Mouse (Mus musculus): Measurements from ENCODE around the gene Tdrd9. TPM values are rescaled to one million over a fixed set of nuclear protein-coding genes. Genes with fewer than 3 reads are reported as not detected.

The Tdrd9 gene
- 0.12 and 0.16 TPM in 2 replicates for polyA plus RNA-seq (2015; fragmentation: Nextera tagmentation; extraction: Ambion mirVana)

DNA sequence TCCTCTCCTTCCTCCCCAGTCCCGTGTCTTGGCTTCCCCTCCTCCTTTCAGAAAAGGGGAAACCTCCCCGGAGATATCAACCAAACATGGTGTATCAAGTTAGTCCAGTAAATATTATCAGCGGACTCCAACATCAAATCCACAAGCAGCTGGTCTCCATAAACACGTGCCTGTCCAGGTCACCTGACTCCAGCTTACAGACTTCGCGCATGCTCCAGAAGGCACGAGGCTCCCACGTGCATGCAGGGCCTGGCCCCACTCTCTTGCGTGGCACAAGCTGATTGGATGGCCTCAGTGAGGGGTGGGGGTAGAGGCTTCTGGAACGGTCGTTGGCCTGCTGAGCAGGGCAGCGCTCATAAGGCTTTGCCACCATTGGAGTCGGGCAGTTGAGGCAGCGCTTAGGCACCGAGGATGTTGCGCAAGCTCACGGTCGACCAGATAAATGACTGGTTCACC is at the start of gene Tdrd9:
Tdrd9 (plus strand) TSS at position 329 of the 456 bp plus-strand sequence.
- no peak for DNase-seq (ENCODE audit: low spot score)

DNA sequence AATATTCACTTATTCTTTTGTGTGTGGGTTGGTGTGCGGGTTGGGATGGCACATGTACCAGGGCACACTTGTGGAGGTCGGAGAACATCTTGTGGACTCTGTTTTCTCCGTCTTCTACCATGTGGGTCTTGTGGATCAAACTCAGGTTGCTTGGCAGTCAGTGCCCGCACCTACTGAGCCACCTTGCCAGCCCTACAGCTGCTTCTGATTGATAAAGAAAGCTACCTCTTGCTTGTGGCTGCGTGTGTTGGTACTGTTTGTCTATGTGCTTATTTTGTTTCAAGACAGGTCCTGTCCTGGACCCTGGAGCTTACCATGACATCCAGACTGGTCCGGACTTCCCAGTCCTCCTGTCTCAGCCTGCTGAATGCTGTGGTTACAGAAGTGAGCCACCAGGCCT is 48.2 kb upstream of the Tdrd9 start:
- no peak for DNase-seq (ENCODE audit: low spot score)

GRCm38 (mm10) chr12:111927338-111927737 is 44.0 kb upstream of the Tdrd9 start:
- DNase-seq (ENCODE audit: low spot score): no peak

GRCm38 (mm10) chr12:111928411-111928966 is 42.9 kb upstream of the Tdrd9 start:
- no peak for DNase-seq (ENCODE audit: low spot score)

GRCm38 (mm10) chr12:111931411-111932025 is 39.8 kb upstream of the Tdrd9 start:
- DNase-seq (ENCODE audit: low spot score): no peak

- no peak for DNase-seq (ENCODE audit: low spot score)
These were observed 38.8 kb upstream of the Tdrd9 start for GRCm38 (mm10) chr12:111932513-111932912.

DNA sequence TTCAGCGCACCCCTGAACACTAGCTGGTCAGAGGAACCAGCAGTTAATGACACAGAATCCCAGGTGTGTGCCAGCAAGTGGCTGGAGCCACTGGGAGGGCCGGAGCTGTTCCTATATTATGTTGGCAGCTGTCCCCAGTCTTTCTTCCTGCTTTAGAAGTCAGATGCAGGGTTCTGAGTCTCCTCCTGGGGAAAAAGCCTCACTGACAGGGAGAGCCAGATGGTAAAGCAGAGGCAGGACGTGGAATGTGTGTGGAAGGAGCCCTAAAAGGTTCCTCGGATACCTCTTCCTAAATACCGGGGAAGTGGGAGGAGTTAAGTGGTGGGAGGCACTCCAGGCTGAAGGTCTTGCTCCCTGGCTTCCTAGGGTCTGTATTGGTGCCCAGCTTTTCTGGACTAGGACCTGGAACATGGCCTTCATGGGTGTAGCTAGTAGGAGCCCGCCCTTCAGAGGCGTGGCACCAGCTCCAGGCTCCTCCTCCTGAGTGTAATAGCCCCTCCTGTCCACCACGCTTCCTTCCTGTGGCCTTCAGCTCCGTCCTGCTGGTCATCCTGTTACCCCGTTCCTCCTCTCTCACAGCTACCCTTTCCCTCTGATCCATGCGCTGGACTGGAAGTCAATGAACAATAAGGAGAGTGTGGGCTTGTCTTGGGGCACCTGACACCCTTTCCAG is 38.2 kb upstream of the Tdrd9 start:
- no peak for DNase-seq (ENCODE audit: low spot score)

DNA sequence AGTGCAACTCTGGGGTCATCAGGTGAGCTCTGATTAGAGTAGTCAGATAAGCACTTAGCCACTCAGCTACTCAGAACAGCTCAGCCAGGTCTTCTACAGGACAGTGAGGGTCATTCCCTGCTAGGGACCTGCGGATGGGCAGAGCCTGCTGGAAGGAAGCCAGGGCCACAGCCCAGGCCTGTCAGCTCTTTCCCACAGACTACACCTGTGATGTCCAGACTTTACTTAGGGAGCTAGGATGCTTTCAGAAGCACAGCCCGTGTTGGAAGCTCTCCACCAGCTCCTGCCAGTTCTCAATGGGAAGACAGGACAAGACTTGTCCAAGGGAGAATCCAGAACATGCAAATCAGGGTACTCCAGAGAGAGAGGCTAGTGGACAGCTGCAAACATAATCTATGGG is 37.4 kb upstream of the Tdrd9 start:
- no peak for DNase-seq (ENCODE audit: low spot score)

DNA sequence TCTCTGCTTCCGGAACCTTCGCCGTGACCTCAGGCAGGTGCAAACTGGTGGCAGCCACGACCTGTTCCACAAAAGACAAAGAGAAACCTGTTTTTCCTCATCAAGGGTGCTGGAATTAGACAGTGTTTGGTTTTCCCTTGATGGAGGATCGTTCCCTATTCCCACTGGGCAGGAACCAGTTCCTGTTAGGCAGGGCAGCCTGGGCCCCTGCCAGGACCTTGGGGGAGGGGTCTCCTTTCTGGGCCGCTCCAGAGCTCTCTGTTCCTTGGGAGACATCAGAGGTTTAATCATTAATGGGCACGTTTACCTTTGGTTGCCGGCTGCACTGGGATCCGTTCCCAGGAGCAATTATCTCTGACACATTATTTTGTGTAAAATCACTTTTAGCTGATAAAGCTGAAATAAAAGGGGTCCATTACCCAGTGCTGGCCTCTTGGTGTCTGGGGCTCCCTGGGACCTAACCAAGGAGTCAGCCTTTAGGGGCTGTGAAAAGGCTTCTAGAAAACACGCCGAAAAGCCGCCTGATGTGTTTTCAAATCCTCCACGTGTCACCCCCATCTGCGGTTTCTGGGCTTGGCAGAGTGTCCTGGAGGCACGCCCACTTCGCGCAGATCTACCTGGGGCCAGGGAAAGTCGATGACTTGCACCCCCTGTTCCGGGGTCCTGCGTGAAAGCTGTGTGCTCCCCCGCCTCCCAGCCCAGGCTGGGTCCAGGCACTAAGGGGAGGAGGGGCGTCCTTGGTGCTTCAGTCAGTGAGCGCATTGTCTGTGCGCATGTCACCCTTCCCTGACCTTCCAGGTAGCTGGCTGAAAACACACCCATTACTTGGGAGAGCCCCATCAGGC is 34.4 kb upstream of the Tdrd9 start:
- DNase-seq (ENCODE audit: low spot score): no peak

- DNase-seq (ENCODE audit: low spot score): no peak
These were observed 32.7 kb upstream of the Tdrd9 start for GRCm38 (mm10) chr12:111938623-111939177.

- DNase-seq (ENCODE audit: low spot score): peak; percentile 3
These were observed 27.8 kb upstream of the Tdrd9 start for GRCm38 (mm10) chr12:111943421-111944064.

- DNase-seq (ENCODE audit: low spot score): peak; percentile 45
These were observed 27.0 kb upstream of the Tdrd9 start for GRCm38 (mm10) chr12:111944065-111944987.

DNA sequence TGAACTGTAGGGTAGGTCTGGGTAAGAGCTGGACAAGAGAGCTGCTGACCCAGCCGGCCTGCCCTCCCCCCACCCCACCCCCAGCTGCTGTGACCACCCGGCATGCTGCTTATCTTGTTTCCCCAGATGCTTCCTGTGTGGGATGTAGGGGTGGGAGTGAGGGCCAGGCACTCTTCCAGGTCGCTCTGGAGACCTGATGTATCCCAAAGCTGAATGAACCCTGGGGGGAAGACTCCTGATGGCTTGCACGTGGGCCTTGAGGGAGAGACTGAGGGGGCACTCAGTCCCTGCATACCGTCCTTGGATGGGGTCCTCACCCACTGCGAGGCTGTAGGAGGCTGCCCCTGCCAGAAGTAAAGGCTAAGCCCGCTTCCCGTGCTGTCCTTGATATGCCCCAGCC is 26.2 kb upstream of the Tdrd9 start:
- no peak for DNase-seq (ENCODE audit: low spot score)

GRCm38 (mm10) chr12:111945765-111946655 is 25.3 kb upstream of the Tdrd9 start:
- peak; percentile 3 for DNase-seq (ENCODE audit: low spot score)

GRCm38 (mm10) chr12:111946716-111947115 is 24.6 kb upstream of the Tdrd9 start:
- DNase-seq (ENCODE audit: low spot score): peak; percentile 53

- DNase-seq (ENCODE audit: low spot score): no peak
These were observed 20.9 kb upstream of the Tdrd9 start for GRCm38 (mm10) chr12:111950486-111950885.

DNA sequence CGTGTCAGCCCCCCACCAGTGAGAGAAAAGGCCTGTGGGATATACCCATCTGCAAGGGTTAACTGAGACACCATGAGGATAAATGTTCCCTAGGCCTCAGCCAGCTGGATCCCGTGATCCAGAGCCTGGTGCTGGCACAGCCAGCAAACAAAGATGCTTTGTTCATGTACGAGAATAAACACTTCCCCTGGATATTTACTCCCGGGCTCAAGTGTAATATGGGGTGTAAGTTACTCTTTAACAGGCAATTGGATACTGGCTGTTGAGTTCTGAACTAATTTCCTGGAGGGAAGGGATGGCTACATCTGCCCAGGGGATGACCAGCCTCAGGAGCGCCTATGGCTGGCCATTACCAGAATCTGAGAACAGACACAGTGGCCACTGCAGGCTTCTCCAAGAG is 19.7 kb upstream of the Tdrd9 start:
- DNase-seq (ENCODE audit: low spot score): no peak

DNA sequence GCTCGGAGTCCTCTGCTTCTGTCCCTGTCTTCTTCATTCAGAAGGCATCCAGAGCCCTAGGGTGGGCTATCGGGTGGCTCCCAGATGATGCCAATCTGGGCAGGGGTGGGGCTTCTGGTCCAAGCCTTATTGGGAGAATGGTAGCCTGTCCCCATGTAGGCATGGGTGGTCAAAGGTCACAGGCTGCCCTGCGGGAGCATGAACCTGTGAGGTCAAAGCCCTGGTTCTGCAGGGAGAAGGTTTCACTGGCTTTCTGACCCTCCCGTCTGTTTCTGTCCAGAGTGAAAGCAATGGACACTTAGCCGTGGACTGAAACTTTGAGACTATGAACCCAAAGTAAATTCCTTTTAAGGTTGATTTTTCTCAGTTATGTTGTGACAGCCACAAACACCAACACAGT is 15.2 kb upstream of the Tdrd9 start:
- DNase-seq (ENCODE audit: low spot score): no peak

Data from thymus, postnatal 0 days (tissue).